ENCODE assay signal across 11 mouse cellular contexts in the genomic region with DNA sequence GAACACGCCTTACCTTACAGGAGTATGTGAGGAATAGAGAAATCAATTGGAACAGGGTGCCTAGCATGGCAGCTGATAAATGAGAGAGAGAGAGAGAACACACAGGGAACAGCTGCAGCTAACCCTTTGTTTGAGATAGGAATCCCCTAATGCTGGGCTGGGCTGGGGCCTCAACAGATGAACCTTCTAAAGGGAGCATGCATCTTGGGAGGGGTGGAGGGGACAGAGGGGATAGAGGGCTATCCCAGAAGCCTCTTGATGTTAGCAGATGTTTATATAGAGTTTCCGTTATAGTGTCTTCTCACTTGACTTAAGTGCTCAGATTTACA. TPM values are rescaled to one million over a fixed set of nuclear protein-coding genes. Genes with fewer than 3 reads are reported as not detected.
DNase-seq lines count a peak whose midpoint lies in the region; ATAC-seq and TF ChIP-seq lines count a peak whose summit lies in the region.
"Had no signal": no experiment of that assay in that cellular context is flagged by ENCODE, and none has a peak within 500 bp of the region (broad histone marks: within the 10 kb centered on the region; RNA-seq: fewer than 3 reads in every experiment).

No protein-coding gene starts in this region.

- H3K9me3 ChIP-seq in lung, embryonic 16.5 days (ENCODE audit: control insufficient read depth, low read length): no peaks in the 10 kb centered on the region
- H3K9me3 ChIP-seq in forebrain, embryonic 12.5 days: no peaks in the 10 kb centered on the region
- no peaks in the 10 kb centered on the region for H3K9me3 ChIP-seq in hindbrain, embryonic 15.5 days

- no peak for TF ChIP-seq POLR2A in myocyte (IDR thresholded peaks at IDR 0.05; ENCODE audit: insufficient read length, low read depth)

- peak; percentile 8; the same call in 1 of the 2 replicates for ATAC-seq in lung, embryonic 16.5 days (ENCODE audit: low read depth)
- ATAC-seq in forebrain, embryonic 12.5 days (ENCODE audit: low FRiP score): peak; percentile 42; the same call in 1 of the 2 replicates
- ATAC-seq in hindbrain, embryonic 15.5 days (ENCODE audit: low FRiP score, low read depth): peak; percentile 43; the same call in 1 of the 2 replicates

- no peaks in the 10 kb centered on the region for H3K27me3 ChIP-seq in lung, embryonic 16.5 days (ENCODE audit: control insufficient read depth, insufficient read depth, low read depth, low read length)
- H3K27me3 ChIP-seq in forebrain, embryonic 12.5 days: 0 out of 2 replicates have a peak, but pooled peaks cover 6% of the 10 kb centered on the region
- no peaks in the 10 kb centered on the region for H3K27me3 ChIP-seq in hindbrain, embryonic 15.5 days
- no peaks in the 10 kb centered on the region for H3K27me3 ChIP-seq in myocyte (ENCODE audit: control insufficient read depth, insufficient read depth, insufficient read length)

- H3K79me2 ChIP-seq in myocyte (ENCODE audit: control insufficient read depth, insufficient read depth): no peaks in the 10 kb centered on the region

- peak overlapping the region; percentile 53 for H3K27ac ChIP-seq in lung, embryonic 16.5 days (ENCODE audit: low read length)
- 0 out of 2 replicates have a peak overlapping the region, but pooled peaks have one; percentile 8 for H3K27ac ChIP-seq in forebrain, embryonic 12.5 days
- no peak overlapping the region for H3K27ac ChIP-seq in hindbrain, embryonic 15.5 days (replicated peaks)

- no peak overlapping the region for H3K9ac ChIP-seq in lung, embryonic 16.5 days (ENCODE audit: low read length)
- H3K9ac ChIP-seq in forebrain, embryonic 12.5 days: no peak overlapping the region
- H3K9ac ChIP-seq in hindbrain, embryonic 15.5 days: no peak overlapping the region

- 66% methylated on average over 2 of the region's 2 CpGs for WGBS in lung, embryonic 16.5 days
- 61% methylated on average over 2 of the region's 2 CpGs for WGBS in forebrain, embryonic 12.5 days
- 49% methylated on average over 2 of the region's 2 CpGs for WGBS in hindbrain, embryonic 15.5 days

- H3K4me3 ChIP-seq in lung, embryonic 16.5 days (ENCODE audit: low read length): no peak overlapping the region
- H3K4me3 ChIP-seq in forebrain, embryonic 12.5 days (replicated peaks): no peak overlapping the region
- H3K4me3 ChIP-seq in hindbrain, embryonic 15.5 days: no peak overlapping the region
- no peak overlapping the region for H3K4me3 ChIP-seq in myocyte

- H3ac ChIP-seq in myocyte (ENCODE audit: control insufficient read depth, insufficient read length): no peak overlapping the region

- H3K4me2 ChIP-seq in lung, embryonic 16.5 days (ENCODE audit: low read depth, low read length): no peak overlapping the region
- H3K4me2 ChIP-seq in forebrain, embryonic 12.5 days: no peak overlapping the region
- no peak overlapping the region for H3K4me2 ChIP-seq in hindbrain, embryonic 15.5 days
- H3K4me2 ChIP-seq in myocyte (ENCODE audit: low read depth): no peak overlapping the region

- no peaks in the 10 kb centered on the region for H3K36me3 ChIP-seq in lung, embryonic 16.5 days (ENCODE audit: control insufficient read depth, insufficient read depth, low read length)
- H3K36me3 ChIP-seq in forebrain, embryonic 12.5 days (replicated peaks): no peaks in the 10 kb centered on the region; the same call in 1 of the 2 replicates
- no peaks in the 10 kb centered on the region for H3K36me3 ChIP-seq in hindbrain, embryonic 15.5 days
- no peaks in the 10 kb centered on the region for H3K36me3 ChIP-seq in myocyte (ENCODE audit: control insufficient read depth, insufficient read depth)

- no peak for DNase-seq in lung, postnatal 4 days
- DNase-seq in right cerebral cortex, postnatal 36 days (ENCODE audit: low spot score in 2 of 2): no peak
- DNase-seq in thymus, postnatal 36 days: no peak
- DNase-seq in spleen, postnatal 14 days (ENCODE audit: low spot score in 2 of 2): no peak
- DNase-seq: heart, postnatal 4 days; layer of hippocampus, adult 9-11 months; lung, adult 2 months had no signal

- peaks cover 27% of the 10 kb centered on the region for H3K4me1 ChIP-seq in lung, embryonic 16.5 days (replicated peaks; ENCODE audit: control insufficient read depth, insufficient read depth, low read length)
- H3K4me1 ChIP-seq in forebrain, embryonic 12.5 days: peaks cover 47% of the 10 kb centered on the region
- H3K4me1 ChIP-seq in hindbrain, embryonic 15.5 days (replicated peaks): peaks cover 15% of the 10 kb centered on the region

TF ChIP-seq in myocyte, 11 proteins besides CTCF, POLR2A, EP300 and RAD21:
- TF ChIP-seq MYOD1 (IDR thresholded peaks at IDR 0.05; ENCODE audit: control insufficient read depth in 1 of 3, insufficient read length in 2 of 3, low read depth in 2 of 3): peak in 2 of 3 experiments; percentile 71 to 82
- TF ChIP-seq E2F4 (IDR thresholded peaks at IDR 0.05; ENCODE audit: insufficient read depth): no peak
- peak in 2 of 3 experiments; percentile 40 to 65 for TF ChIP-seq MYOG (IDR thresholded peaks at IDR 0.05; ENCODE audit: control insufficient read depth in 1 of 3, insufficient read depth in 1 of 3, insufficient read length in 2 of 3, low read depth in 2 of 3)
- TF ChIP-seq TCF12 (IDR thresholded peaks at IDR 0.05; ENCODE audit: insufficient read depth, poor library complexity, severe bottlenecking): peak; percentile 37
- no peak for TF ChIP-seq MAX (IDR thresholded peaks at IDR 0.05; ENCODE audit: low read depth)
- peak; percentile 2 for TF ChIP-seq TCF3 (IDR thresholded peaks at IDR 0.05; ENCODE audit: insufficient read length, low read depth)
- TF ChIP-seq SRF (IDR thresholded peaks at IDR 0.05; ENCODE audit: control insufficient read depth, insufficient read length, low read depth): no peak
- TF ChIP-seq REST (IDR thresholded peaks at IDR 0.05; ENCODE audit: insufficient read depth, insufficient read length): no peak
- no peak for TF ChIP-seq CEBPB (IDR thresholded peaks at IDR 0.05; ENCODE audit: insufficient read depth, poor library complexity, severe bottlenecking)
- no peak for TF ChIP-seq USF1 (IDR thresholded peaks at IDR 0.05; ENCODE audit: low read depth)
- no peak for TF ChIP-seq POLR2AphosphoS2 (IDR thresholded peaks at IDR 0.05; ENCODE audit: insufficient read length, low read depth)
TF ChIP-seq in myocyte: peak in this region for 4.

RNA-seq across cellular contexts. Expression of a gene that starts 26.9 kb away (rescaled TPM):
- 49.0 and 56.2 TPM in 2 replicates for polyA plus RNA-seq in lung, embryonic 16.5 days (2015; fragmentation: Nextera tagmentation; extraction: Ambion mirVana)
- 34.6 and 36.2 TPM in 2 replicates for polyA plus RNA-seq in forebrain, embryonic 12.5 days (2016; fragmentation: Nextera tagmentation; extraction: Ambion mirVana)
- polyA plus RNA-seq in hindbrain, embryonic 15.5 days (2015; fragmentation: Nextera tagmentation; extraction: Ambion mirVana): 24.6 and 27.8 TPM in 2 replicates
- 5.7 TPM for polyA plus RNA-seq in myocyte (2012; fragmentation: generic; extraction: Trizol)
